Mouse (Mus musculus) induced T-regulatory cell, adult 2 months (primary cell): Measurements from ENCODE around the gene Gbp8.

Source experiments
- DNase-seq: peaks from one replicate; pipeline ENCODE4 v3.0.0-alpha.2; 2012; ENCODE audit warnings: low read depth

Gene Gbp8

GRCm38 (mm10) chr5:105055279-105055678 lies 84.1 kb downstream of the Gbp8 start:
- no peak for DNase-seq

GRCm38 (mm10) chr5:105053471-105054169 lies 85.7 kb downstream of the Gbp8 start:
- DNase-seq = peak; percentile 85

DNA sequence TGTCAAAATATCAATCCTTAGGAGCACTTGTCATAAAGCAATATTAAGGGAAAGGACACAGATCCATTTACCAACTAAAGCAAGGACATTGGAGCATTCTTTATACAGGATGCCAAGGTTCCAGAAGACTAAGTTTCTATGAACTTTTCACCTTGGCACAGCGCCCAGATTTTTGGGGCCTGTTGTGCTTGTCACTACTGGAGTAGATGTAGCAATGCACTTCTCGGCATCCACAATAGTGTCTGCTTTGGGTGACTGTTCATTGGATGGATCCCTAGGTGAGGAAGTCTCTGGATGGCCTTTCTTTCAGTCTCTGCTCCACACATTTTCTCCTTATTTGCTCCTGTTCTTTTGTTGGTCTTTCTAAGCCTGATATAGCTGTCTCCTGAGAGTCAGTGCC lies 107.0 kb downstream of the Gbp8 start:
- no peak for DNase-seq

DNA sequence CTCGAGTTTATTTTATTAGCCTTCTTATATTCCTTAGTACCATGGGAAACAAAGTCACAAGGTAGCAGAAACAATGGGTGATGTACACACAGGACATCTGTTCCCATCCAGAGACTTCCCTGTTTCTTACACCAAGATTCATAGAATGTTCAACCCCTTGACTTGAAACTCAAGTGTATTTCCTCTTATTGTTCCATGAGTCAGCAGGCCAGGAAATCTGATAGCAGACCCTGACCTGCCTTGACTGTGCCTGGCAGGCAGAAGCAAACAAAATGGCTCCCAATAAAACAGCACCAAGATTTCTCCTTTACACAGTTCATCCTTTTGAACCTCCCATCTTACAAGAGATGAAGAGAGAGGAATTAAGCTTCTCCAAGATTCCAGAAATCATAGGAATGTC lies 126.8 kb downstream of the Gbp8 start:
- no peak for DNase-seq

DNA sequence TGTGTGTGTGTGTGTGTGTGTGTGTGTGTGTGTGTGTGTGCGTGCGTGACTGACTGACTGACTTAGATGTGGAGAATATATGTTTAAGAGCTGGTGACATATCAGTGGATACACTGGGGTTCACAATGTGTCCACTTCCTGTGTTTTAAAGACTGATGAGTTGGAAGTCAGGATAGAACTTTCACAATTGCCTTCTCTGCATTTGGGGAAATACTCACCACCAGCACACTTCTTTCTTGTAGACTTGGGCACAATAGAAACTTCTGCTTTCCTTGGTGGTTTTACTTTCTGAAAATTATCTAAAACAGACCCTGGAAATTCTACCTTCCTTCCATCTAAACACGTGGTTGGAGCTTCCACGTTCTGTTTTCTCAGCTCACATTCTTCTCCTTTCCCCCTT lies 127.8 kb downstream of the Gbp8 start:
- DNase-seq = no peak

GRCm38 (mm10) chr5:105010376-105010775 lies 129.0 kb downstream of the Gbp8 start:
- peak; percentile 28 for DNase-seq

GRCm38 (mm10) chr5:104989411-104989810 lies 149.9 kb downstream of the Gbp8 start:
- DNase-seq = no peak

DNA sequence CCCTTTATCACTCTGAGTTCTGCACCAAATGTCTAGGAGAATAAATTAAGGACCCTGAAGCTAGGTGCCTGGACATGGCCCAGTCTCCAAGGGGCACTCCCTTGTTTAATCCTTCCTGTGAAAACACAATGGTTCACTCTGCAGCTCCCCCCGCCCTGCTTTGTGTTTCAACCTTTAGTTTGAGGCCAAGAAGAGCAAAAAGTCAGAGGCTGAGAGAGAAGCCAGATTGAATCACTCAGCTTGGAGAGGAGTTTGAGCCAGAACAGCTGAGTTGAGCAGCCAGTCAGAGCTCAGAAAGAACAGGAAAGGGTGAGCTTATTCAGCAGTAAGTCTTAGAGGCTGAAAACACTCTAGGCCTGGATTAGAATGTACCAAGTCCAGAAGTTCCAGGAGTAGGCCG lies 151.3 kb downstream of the Gbp8 start:
- DNase-seq = no peak

- DNase-seq = peak; percentile 88
These were observed 152.6 kb downstream of the Gbp8 start for GRCm38 (mm10) chr5:104986706-104987105.

- peak; percentile 67 for DNase-seq
These were observed 156.8 kb downstream of the Gbp8 start, which contains the start of gene Abcg3 for GRCm38 (mm10) chr5:104982535-104982934. Gene Abcg3, minus strand, starts transcription at chr5:104982718.

GRCm38 (mm10) chr5:104979040-104979513 lies 160.3 kb downstream of the Gbp8 start:
- DNase-seq = no peak
